Mouse (Mus musculus) stomach, postnatal 0 days (tissue): ENCODE data around the gene Hcls1.

Experiments
- CTCF ChIP-seq: IDR thresholded peaks from 2 replicates; pipeline ENCODE4 v1.5.1; 2016; ENCODE audit warnings: antibody characterized with exemption, low read depth, mild to moderate bottlenecking, moderate library complexity
- EP300 ChIP-seq: optimal IDR thresholded peaks from 2 replicates; pipeline ENCODE3; 2016; ENCODE audit warnings: antibody characterized with exemption

DNA sequence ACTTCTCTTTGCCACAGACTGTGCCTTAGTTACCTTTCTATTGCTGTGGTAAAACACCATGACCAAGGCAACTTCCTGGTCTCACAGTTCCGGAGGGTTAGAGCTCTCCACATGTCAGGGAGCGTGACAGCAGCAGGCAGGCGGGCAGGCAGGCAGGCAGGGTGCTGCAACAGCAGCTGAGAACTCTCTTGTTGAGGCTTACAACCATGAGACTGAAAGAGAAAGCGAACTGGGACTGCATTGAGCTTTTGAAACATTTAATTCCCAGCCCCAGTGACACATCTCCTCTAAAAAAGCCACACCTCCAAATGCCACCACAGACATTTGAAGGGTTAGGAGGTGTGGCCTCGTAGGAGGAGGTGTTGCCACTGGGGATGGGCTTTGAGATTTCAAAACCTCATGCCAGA, 50.9 kb downstream of the Hcls1 start:
- TF ChIP-seq CTCF, result no peak
- no peak for TF ChIP-seq EP300
